Mouse (Mus musculus): ENCODE data around the gene Tmem8b.

- TF ChIP-seq CHD2 (IDR thresholded peaks at IDR 0.05; ENCODE audit: low read depth, low read length) (no peak), HCFC1 (IDR thresholded peaks at IDR 0.05; ENCODE audit: borderline replicate concordance, insufficient read depth, low read length) (no peak), MAFK (IDR thresholded peaks at IDR 0.05; ENCODE audit: insufficient read depth, low read depth, low read length) (no peak), ZNF384 (IDR thresholded peaks at IDR 0.05; ENCODE audit: low read depth, low read length) (no peak), ZC3H11A (IDR thresholded peaks at IDR 0.05; ENCODE audit: borderline replicate concordance, low read depth, low read length) (no peak)
Observed at GRCm38 (mm10) chr4:43631956-43632920, 36.5 kb upstream of the Tmem8b start.

Data from ES-E14 (cell line).